Mouse (Mus musculus) megakaryocyte, adult 5-6 weeks (primary cell): ENCODE data around the gene Hoxa5. TPM values are rescaled to one million over a fixed set of nuclear protein-coding genes. Genes with fewer than 3 reads are reported as not detected.
A peak's percentile ranks its signal among the peaks of the same experiment; 100 is the strongest.

Experiments
- ATAC-seq: 2 replicates; pipeline ENCODE4 v1.8.0; 2016; ENCODE audit warnings: mild to moderate bottlenecking, inconsistent platforms; ENCODE audit not compliant: poor library complexity, severe bottlenecking
- total RNA-seq, 2 experiments: library from RNA; stranded (forward) in 1 of 2; stranded (reverse) in 1 of 2; fragments of 153-499, 151-499 nt in 1 of 2; fragments of 221-1000, 200-1000 nt in 1 of 2; gene quantifications; 2 replicates each; pipeline versions ENCODE4 v1.2.3 to v1.2.4; 2015 to 2017

Hoxa5 gene
- total RNA-seq, 2 experiments from 2014 or later = 0.13 to 0.18 TPM

DNA sequence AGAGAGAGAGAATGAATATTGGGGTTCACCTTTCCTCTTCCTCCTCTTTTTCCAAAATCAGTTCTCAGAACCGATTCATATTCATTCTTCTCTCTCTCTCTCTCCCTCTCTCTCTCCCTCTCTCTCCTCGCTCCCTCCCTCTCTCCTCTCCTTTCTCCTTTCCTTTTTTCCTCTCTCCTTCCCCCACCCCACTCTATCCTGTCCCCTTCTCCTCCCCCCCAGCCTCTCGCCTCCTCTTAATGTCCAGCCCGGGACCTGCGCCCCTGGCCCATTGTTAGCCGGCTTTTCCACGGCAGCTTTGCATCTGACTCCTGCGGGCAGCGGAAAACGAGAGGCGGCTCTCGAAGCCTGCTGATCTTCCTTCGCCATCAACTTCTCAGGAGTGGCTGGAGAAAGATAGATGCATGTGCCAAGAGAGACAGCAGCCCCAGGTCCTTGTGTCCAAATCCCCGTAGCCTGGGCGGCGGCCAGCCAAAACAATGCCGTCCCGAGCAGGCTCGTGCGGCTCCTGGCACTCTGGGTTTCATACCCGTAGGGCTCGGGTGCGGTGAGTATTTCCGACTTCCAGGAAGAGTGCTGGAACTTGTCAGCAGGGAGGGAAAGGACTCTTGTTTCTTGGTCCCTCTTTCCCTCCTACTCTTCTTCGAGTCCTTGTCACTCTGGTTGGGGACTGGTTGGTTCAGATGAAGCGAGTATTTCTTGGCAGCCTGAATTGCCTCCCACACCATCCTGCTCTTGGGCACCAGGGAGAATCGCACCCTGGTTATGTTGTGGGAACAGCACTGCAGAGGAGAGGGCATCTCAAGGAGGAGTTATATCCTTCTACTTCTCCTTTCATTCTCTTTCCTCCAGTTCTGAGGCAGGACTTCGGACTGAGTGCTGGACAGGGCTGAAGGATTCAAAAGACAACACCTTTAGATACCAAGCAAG is 38.7 kb downstream of the Hoxa5 start:
- ATAC-seq = no peak

DNA sequence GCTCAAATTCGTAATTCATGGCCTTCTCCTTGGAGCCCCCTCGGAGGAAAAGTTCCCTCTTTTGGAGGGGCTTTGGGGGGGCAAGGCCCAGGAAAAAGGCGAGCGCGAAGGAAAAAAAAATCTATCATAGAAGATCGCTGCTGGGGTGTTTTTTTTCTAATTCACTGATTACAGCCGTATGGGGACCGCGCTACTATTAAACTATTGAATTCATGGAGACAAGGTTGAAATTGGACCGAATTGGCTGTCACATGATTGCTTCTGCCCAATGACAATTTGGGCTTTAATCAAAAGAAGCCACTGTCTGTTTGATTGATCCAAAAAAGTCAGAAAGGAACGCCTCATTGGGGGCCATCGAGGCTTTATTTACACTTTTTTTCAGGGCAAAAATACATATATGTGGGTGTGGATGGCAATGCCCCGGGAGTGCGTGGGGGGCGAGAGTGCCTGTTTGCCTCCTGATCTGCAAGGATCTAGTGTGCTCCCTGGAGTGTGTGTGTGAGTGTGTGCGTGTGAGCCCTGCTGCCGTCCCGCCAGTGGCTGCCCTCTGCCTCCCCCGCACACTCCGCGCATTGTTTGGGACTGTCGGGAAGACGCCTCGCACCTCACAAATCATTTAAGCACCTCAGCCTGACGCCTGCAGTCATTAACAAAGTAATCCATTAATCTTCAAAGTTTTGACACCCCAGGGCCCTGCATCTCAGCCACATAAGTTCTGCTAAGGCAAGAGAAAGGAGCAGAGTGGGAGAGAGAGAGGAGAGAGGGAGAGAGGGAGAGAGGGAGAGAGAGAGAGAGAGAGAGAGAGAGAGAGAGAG is 39.6 kb downstream of the Hoxa5 start, which contains the start of gene Hoxa2:
Gene Hoxa2, minus strand, starts transcription at position 206 of the 815 bp plus-strand sequence.
- no peak for ATAC-seq

DNA sequence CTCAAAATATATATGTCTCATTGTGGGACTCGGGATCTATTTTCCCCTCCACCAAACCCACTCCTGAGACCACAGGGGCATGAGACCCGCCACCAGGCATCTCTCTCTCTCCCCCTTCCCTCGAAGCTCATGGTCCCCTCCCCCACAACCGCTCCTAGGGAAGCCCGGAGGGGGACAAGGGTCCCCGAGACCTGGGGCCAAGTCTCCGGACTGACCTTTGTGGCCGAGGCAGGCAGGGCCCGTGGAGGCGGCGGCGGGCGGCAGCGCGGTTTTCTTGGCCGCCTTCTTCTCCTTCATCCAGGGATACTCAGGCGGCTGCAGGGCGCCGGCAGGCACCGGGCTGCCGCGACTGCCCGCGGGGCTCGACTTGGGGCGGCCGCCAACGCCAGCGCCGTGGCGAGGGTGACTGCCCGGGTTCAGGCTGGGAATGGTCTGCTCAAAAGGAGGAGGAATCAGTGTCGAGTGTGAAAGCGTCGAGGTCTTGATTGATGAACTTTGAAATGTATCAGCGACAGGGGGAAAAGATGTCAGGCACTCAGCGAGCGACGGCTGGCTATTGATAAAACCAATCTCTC is 40.2 kb downstream of the Hoxa5 start:
- no peak for ATAC-seq

DNA sequence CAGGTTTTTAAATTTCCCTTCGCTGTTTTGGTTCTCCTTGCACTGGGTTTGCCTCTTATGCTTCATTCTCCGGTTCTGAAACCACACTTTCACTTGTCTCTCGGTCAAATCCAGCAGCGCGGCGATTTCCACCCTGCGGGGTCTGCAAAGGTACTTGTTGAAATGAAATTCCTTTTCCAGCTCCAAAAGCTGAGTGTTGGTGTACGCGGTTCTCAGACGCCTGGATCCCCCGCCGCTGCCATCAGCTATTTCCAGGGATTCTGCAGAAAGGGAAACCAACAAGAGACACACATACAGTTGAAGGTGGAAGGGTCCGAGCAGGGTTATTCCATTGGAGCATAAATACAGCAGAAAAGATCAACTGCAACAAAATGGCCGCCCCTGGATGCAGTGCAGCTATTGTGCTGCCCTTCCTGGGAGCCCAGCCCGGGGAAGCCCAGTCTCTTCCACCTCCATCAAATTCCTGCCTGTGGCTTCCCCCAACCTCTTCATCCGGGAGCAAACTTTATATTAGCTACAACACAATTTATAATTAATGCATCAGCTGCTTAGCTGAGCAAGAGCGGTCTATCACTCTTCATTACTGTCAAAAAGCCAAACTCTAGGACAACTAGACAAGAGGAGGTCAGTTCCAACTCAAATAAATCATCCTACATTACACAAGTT is 40.9 kb downstream of the Hoxa5 start:
- no peak for ATAC-seq

DNA sequence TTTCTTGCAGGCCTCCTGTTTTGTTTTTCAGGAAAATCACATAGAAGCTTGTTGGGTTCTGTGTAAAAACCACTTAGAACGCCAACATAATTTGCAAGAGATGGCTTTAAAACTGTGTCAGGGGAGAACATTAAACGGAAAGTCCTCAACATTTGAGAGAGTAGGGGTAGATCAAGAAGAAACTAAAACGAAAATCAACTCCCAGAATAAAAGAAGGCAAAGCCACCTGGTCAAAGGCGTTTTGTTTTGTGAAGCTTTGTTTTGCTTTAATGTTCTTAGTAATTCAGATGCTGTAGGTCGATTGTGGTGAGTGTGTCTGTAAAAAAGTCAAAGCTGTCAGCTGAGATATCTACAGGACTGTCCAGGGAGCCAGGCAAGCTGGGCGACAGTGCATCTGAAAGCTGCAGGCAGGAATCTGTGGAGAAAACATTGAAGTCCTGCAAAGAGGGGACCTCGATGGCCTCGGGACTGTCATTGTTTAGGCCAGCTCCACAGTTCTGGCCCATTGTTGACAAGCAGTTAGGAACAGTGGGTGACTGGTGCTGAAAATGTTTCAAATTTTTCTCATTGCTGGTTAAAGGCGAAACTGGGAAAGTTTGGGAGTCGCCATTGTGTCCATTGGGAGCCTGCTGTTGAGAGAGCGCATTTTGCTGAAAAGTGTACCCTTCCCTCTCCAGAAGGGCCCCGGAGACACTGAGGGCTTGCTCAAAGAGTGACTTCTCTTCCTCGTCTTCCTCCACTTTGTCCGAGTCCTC is 41.6 kb downstream of the Hoxa5 start:
- ATAC-seq = no peak

DNA sequence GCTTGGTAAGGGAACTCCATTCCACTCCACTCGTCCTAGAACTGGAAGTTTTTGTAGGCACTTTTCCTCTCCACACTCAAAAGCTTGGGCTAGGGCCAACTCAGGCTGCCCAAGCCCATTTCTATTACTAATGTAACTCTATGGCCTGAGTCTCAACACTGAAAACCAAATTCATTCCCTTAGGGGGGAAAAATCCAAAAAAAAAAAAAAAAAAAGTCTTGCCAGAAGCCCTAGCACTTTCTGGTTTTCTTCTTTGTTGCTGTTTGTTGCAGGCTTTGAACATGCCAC is 42.4 kb downstream of the Hoxa5 start:
- ATAC-seq = no peak

DNA sequence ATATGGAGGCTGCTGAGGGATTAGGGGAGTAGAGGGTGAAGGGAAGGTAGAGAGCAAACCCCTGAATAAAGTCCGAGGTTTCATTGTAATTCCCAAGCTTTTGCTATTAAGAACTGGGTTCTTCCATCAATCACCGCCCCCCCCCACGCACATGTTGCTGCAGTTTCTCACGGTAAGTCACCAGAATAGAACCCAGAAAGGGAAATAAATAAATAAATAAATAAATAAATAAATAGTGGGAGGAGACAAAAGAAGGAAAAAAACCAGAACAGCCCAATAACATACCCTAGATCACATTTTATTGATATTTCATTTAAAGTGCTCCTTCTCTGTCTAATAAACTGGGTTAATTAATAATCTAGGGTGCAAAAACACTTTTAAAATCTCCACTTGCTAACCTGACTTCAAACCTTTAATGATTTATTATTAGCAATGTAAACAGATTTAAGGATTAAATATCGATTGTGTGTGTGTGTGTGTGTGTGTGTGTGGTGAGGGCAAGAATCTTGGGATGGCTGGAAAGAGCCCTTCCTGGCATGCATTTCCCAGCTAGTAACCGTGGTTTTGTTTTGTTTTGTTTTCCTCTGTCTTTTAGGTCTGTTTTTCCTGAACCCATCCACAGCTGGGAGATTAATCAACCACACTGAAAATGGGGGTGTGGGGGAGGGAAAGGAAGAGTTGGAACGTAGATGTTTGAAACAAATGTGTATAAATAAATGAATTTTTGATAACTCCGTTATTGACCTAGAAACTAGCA is 42.9 kb downstream of the Hoxa5 start:
- ATAC-seq = no peak

DNA sequence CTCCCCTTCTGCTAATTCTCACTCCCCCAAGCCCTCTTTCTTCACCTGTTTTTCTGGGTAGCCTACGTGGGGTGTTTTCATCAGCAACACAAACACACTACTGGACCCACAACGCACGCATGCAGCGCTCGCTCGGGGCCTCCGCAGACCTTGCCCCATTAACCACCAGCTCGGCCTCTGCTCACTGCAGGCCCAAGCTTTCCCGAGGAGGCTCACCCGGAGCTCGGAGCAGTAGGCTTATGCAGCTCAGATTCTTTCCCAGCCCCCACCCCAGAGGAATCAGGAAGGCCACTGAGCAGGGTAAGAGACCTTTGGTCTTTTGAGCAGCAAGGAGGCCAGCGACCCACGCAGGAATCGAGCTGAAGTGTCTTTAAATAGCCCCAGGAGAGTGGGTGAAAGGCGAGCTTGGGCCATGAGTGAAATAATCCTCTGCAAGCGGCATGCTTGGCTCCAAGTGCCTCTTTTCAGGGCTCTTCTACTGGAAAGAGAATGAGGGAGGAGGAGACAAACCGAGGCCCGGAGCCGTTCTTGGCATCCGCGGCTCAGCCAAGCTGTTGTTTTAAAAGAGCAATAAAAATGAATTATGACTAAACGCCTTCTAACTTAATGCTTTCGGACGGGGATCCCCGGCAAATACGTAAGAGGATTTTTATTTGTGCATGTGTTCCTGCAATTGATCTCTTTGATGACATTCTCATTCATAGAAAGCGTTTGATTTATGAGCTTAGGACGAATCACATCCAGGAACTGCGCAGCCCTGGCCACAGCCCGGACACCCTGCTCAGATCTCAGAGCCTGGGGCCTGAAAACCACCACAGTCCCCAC is 43.7 kb downstream of the Hoxa5 start:
- ATAC-seq = no peak

DNA sequence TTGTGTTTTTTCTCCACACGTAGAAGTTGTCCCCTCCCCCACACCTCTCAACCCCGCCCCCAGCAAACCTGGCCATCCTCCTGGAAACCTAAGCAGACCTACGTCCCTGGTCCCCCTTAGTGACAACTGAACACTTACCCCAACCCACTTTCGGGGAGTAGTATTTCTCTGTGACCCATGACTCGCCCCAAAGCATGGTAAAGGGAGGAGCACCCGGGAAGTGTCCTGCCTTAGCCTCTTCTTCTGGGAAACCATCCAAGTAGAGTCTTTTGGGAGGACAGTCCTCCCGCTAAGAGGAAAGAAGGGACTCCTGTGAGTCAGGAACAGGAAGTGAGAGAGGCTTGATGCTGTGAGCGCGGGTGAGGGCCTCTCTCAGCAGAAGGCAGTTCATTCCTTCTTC is 44.4 kb downstream of the Hoxa5 start:
- peak; percentile 48 for ATAC-seq

DNA sequence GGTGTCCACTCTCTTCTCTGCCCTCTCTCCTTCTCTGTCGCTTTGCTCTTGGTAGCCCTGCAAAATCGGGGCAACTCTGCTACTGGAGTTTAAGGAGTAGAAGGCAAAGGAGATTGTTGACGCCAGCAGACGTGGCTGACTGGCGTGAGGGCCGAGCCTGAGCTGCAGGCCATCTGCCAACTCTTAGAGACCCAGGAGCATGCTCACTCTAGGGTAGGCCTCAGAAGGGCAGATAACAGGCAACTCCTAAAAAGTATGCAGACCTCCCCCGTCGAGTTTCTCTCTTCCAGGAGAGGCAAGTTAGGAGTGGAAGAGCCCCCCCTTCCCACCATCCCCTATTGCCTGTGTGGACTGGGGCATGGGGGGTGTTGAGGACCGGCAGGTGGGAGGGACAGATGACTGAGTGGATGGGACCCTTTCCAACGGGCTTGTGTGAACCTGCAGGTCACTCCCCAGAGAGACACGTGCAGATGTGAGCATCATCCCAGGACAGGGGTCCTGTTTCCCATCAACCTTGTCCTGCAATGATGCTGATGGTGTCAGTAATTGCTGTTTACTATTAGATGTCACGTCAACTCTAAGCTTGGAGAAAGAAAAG is 45.1 kb downstream of the Hoxa5 start:
- ATAC-seq = no peak

DNA sequence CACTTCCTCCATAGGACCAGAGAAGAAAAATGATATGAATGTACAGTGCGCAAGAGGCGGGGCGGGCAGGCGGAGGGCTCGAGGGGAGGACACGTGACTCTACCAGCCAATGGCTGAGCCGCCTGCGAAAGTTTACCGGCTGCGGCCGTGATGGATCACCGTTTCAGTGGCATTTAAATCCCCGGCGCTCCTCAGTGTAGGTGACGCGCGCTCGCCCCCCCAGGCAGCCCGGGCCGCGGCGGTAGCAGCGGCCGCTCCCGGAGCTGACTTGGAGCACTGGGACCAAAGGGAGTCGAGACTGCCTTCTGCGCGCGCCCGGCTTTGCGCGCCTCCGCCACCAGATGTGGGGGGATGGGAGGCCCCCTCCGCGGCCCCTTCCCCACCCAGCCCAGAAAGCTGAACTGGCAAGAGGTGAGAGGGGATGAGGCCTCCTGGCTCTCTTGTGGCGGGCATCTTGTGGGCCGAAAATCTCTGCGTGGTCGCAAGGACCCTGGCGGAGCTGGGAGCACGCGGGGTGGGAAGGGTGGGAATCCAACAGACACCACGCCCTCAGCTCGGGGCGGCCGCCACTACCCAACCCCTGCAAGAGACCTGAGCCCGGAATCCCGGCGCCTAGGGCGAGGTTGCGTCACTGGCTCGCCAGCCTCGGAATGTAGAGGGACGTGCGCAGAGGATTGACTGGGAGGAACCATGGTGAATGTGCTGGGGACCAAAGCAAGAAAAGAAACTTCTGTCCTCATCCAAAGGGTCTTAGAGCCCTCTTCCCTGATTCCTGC is 45.9 kb downstream of the Hoxa5 start, which contains the start of gene Hoxa1:
Gene Hoxa1, minus strand, starts transcription at position 42 of the 776 bp plus-strand sequence.
- ATAC-seq = peak; percentile 93

DNA sequence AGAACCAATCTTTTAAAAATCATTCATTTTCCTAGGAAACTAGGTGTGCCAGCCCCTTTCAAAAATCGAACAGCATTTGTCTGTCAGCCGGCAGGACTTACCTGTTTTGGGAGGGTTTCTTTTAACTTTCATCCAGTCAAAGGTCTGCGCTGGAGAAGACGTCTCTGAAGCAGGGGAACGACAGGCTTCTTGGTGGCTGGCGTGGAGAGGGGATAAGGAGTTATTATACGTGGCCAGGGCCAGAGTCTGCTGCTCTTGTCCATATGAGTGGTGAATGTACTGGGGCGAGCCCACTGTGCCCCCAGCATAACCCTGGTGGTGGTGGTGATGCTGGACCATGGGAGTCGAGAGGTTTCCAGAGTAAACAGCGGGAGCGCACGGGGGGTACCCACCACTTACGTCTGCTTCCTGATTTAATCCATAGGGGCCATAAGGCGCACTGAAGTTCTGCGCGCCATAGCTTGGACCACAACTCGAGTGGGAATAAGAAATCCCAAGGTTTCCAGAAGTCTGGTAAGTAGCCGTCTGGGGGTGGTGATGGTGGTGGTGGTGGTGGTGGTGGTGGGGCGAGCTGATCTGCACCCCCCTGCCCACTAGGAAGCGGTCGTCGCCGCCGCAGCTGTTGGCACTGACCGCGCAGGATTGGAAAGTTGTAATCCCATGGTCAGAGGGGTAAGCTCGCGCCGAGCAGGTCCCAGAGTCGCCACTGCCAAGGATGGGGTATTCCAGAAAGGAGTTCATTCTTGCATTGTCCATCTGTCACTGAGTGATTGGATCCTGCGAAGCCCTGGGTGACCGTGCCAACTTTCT is 46.7 kb downstream of the Hoxa5 start:
- 0 out of 2 replicates have a peak, but pooled peaks have one; percentile 5 for ATAC-seq

DNA sequence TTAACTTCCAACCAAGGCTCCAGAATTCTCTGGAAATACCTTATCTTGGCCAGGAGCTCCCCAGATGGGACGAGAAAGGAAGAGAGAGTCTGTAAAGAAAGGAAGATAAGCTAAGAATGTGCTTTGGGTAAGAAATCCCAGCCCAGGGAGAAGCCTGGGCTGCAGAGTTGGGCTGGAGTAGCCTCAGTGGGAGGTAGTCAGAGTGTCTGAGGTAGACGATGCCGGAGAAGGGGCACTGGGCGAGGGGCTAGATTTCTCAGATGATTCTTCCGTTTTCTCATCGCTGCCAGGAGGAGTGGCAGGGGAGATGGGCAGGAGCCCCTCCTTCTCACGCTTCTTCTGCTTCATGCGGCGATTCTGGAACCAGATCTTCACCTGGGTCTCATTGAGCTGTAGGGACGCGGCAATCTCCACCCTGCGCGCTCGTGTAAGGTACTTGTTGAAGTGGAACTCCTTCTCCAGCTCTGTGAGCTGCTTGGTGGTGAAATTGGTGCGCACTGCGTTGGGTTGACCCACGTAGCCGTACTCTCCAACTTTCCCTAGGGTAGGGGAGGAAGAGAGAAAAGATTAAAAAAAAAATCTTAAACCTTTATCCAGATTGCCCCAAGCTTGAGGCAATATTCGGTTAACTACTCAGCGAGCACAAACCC is 47.7 kb downstream of the Hoxa5 start:
- ATAC-seq = no peak

DNA sequence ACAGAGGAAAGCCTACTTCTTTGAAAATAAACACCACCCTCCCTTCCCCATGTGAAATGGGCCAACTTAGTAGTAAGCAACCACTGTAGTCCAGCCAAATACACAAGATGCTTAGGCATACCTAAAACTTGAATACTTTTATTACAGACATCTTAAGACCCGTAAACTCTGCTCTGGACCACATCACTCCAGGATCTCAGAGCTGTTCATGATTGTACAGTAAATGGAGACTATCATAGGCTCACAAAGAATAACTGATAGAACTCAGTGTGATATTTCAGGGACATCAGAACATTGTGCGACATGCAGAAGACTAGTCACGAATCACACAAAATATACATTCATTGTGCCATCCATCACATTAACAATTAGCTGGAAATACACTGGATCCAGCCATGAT is 48.9 kb downstream of the Hoxa5 start:
- no peak for ATAC-seq

DNA sequence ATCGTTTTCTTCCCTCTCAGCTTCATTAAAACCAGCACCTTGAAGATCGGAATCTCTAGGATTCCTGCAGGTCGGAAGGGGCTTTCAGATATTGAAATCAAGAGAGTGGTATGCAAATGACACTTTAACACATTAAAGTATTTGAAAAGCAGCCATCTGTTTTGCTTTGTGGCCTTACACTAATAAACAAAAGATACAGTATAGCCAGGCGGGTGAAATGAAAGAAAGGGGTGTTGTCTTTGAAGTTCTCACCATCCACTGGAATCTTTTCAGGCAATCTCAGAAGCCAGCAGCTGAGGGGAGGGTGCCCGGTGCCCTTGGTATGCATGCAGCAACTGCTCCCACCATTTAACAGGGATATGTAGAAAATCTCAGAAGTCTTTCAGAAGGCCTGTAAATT is 50.3 kb downstream of the Hoxa5 start:
- no peak for ATAC-seq

DNA sequence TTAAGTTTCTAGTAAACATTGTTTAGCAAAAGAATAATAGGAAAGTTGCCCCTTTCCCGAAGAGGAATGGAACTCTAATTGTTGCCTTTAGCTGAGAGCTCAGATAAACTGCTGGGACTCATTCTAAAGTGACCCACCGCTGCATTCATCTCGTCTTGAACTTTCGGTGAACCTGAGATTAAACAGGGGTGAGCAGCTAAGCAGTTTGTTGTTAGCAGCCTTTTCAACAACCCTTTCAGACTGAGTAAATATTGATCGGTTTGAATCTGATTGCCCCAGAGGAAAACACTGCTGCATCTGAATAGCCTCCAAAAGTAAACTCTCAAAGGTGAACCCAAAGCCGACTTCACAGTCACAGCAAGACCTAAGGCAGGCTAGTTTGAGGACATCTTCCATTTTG is 51.1 kb downstream of the Hoxa5 start:
- ATAC-seq = no peak
